Mouse (Mus musculus): ENCODE measurements at regions not wholly inside any gene's neighbourhood (a gene's known extent, or its start where the extent isn't known, plus 50 kb on each side); places are given as distances from the start of the nearest gene placed in this dataset.

DNA sequence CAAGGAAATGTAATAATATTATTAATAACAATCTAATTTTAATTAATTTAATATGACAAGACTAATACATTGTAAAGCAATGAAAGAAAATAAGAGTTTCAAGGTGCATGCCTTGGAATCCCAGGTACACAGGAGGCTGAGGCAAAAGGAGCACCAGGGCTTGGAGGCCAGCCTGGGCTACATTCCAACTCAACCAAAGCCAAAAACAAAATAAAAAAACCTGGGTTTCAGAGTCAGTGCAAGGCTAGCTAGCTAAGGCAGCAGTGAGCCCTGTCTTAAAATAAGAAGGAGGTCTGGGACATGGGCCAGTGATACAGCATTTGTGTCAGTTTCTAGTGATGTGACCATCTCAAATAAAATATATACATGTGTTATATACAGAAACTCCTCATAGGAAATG is 174.8 kb downstream of the Shq1 start:
- no peak for TF ChIP-seq CTCF (IDR thresholded peaks at IDR 0.05)
- no peak for ATAC-seq

DNA sequence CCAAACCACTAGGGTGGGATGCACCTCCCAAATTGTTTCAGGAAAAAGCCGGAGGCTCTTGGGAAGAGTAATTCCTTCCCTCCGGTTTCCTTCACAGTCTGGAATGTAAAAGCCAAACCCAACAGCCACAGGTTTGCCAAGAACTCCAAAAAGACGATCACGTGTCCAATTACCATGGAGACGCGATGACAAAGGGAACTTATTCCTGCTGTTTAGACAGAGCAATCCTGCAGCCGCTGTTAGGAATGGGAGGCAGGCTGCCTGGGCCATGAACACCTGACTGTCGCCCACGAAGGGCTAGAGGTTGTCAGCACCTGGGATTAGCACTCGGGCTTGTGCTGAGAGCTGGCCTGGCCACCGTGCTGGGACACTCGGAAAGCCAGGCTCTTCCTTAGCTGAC is 175.8 kb downstream of the Shq1 start:
- peak; percentile 22 for ATAC-seq
- TF ChIP-seq CTCF (IDR thresholded peaks at IDR 0.05): no peak
- POLR2A ChIA-PET: no interaction called here
- DNase-seq (ENCODE audit: low read depth, low spot score): no peak
- in situ Hi-C loops (cut with MboI; ENCODE audit: low pct_unique_long_range_greater_than_20kb): no loop called here
- CTCF ChIA-PET: no interaction called here
- H3K27me3 ChIP-seq: no peaks in the 10 kb centered on the region

More for the DNA sequence above, 174.8 kb downstream of the Shq1 start:
- ChIA-PET CTCF (interaction anchor here (0.9 kb wide), 1 partner anchor 386 kb away, joined by 3 read pairs; no protein-coding TSS in a partner anchor), POLR2A (no interaction called here)
- no peak for DNase-seq (ENCODE audit: low read depth, low spot score)
- no peaks in the 10 kb centered on the region for H3K27me3 ChIP-seq
- in situ Hi-C loops (cut with MboI; ENCODE audit: low pct_unique_long_range_greater_than_20kb): no loop called here

DNA sequence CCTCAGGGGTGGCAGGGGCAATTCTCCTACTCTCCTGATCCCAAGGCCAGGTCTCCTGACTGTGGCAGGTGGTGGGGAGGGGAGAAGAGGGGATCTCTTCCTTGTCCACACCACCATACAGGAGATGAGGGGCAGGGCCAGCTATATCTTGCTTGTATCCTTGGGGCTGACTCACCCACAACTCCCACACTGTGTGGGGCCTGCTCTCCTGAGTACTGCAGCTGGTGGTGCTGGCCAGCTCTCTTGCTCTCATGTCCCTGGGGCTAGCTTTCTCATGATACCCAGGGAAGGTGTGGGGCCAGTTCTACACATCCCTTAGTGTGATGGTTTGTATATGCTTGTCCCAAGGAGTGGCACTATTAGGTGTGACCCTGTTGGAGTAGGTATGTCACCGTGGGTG is 177.4 kb downstream of the Shq1 start:
- no peak for ATAC-seq
- CTCF ChIA-PET: interaction anchor here (1.4 kb wide), 1 partner anchor 10 kb away, joined by 3 read pairs; no protein-coding TSS in a partner anchor
- DNase-seq (ENCODE audit: low read depth, low spot score): no peak
- in situ Hi-C loops (cut with MboI; ENCODE audit: low pct_unique_long_range_greater_than_20kb): no loop called here
- no peaks in the 10 kb centered on the region for H3K27me3 ChIP-seq
- POLR2A ChIA-PET: no interaction called here
- TF ChIP-seq CTCF (IDR thresholded peaks at IDR 0.05): no peak

DNA sequence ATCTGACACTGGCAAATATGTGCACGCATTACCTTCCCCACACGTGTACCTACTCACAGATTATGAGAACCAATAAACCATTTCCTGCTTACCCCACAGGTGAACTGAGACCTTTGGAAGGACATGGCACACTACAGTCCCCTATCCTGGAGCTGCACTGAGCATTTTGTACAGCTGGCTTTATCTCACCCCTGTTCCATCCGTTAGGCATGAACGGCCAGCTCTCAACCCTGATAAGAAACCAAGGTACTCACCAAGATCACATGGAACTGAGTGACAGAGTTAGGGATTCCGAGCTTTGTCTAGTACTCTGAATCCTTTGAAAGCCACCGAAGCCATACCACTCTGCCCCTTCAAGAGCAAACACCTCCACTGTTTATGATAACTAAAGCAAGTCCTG is 179.1 kb downstream of the Shq1 start:
- H3K27me3 ChIP-seq: no peaks in the 10 kb centered on the region
- ChIA-PET POLR2A (no interaction called here), CTCF (no interaction called here)
- no peak for TF ChIP-seq CTCF (IDR thresholded peaks at IDR 0.05)
- in situ Hi-C loops (cut with MboI; ENCODE audit: low pct_unique_long_range_greater_than_20kb): no loop called here
- DNase-seq (ENCODE audit: low read depth, low spot score) (no peak), ATAC-seq (no peak)

DNA sequence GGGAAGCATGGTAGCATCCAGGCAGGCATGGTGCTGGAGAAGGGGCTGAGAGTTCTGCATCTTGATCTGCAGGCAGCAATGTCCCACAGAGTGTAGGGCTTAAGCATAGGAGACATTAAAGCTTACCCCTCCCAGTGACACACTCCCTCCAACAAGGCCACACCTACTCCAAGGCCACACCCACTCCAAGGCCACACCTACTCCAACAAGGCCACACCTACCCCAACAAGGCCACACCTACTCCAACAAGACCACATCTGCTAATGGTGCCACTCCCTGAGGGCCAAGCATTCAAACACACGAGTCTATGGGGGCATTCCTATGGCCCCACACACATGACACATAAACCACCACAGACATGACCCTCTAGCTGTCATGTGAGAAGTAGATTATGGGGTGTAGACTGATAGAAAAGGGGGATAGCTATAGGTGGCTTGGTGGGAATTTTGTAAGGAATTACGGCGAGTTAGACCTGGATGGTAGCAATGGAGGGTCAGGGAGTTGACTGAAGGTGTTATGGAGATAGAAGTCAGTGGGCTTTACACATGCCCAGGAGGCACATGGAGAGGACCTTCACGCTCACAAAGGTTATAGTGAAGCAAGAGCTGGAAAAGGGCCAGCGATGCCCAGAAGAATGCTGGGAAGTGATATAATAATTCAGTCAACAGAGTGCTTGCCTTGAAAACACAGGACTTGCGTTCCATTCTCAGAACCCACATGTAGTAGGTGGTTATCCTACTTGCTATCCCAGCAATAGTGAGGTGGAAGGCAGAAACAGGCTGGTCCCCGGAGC is 179.8 kb downstream of the Shq1 start:
- in situ Hi-C loops (cut with MboI; ENCODE audit: low pct_unique_long_range_greater_than_20kb): no loop called here
- no peak for TF ChIP-seq CTCF (IDR thresholded peaks at IDR 0.05)
- ATAC-seq (no peak), DNase-seq (ENCODE audit: low read depth, low spot score) (no peak)
- ChIA-PET POLR2A (no interaction called here), CTCF (no interaction called here)
- H3K27me3 ChIP-seq: no peaks in the 10 kb centered on the region

DNA sequence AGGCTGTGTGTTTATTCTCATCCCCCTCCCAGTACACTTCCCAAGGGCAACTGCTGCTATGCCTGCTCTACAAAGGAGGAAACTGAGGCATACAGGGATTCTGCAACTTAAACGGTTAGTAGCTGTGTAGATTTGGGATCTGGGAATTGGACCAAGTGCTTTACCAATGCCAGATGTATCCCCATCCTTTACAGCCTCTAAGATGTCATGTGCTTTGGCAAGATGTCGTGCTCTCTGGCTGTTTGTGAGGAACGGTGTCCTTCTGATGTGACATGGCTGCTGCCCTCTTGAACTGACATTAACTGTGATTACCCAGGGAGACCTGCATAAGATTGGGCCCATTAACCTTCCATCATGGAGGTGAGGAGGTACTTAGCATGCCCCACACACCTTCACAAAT is 187.1 kb downstream of the Shq1 start:
- POLR2A ChIA-PET: no interaction called here
- in situ Hi-C loops (cut with MboI; ENCODE audit: low pct_unique_long_range_greater_than_20kb): no loop called here
- DNase-seq (ENCODE audit: low read depth, low spot score) (no peak), ATAC-seq (no peak)
- CTCF ChIA-PET: no interaction called here
- H3K27me3 ChIP-seq: peaks cover 16% of the 10 kb centered on the region
- no peak for TF ChIP-seq CTCF (IDR thresholded peaks at IDR 0.05)

DNA sequence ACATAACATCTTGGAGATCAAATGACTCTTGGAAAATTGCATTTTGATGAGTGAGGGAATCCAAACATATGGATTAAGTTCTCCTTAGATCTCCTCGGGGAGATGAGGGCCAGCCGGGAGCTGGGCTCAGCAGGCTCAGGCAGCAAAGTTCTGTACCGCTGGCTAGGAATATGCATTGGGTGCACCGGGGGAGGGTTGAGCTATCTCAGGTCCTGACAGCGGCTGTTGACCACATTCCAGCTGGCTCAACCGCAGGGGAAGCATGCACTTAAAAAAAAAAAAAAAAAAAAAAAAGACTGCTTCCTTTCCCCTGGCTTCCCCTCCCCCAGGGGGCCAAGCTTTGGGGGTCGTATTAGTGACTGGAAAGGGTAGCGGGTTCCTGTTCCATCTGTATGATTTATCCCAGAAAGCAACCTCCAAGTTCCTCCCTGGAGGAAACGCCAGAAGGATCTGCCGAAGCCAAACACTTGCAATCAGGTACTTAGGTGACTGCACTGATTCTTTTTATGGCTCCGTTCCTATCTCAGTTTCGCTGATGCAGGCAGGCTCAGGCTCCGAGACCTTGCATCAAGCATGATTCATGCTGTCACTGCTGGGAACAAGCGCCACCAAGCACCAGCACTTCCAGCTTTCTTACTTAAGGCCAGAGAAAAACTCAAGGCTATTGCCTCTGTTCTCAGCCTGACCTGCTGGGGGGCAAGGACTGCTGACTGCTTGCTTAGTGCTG is 187.7 kb downstream of the Shq1 start:
- DNase-seq (ENCODE audit: low read depth, low spot score) (no peak), ATAC-seq (no peak)
- POLR2A ChIA-PET: no interaction called here
- in situ Hi-C loops (cut with MboI; ENCODE audit: low pct_unique_long_range_greater_than_20kb): no loop called here
- CTCF ChIA-PET: no interaction called here
- no peak for TF ChIP-seq CTCF (IDR thresholded peaks at IDR 0.05)
- peaks cover 16% of the 10 kb centered on the region for H3K27me3 ChIP-seq

DNA sequence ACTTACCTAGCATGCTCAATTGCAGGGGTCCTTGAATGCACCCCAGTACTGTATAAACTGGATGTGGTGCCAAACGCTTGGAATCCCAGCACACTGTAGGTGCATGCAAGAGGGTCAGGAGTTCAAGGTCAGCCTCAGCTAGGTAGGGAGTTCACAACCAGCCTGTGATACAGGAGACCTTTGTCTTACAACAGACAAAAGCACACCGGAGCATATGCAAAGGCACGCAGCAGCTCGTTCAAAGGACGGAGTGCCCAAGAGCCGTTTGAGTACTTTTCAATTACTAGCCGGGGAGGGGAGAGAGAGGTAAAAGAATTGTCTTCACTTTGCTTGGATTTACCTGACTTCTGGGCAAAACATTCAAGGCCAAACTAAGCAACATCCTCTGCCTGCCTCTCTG is 188.4 kb downstream of the Shq1 start:
- in situ Hi-C loops (cut with MboI; ENCODE audit: low pct_unique_long_range_greater_than_20kb): no loop called here
- DNase-seq (ENCODE audit: low read depth, low spot score) (no peak), ATAC-seq (no peak)
- H3K27me3 ChIP-seq: peaks cover 16% of the 10 kb centered on the region
- no peak for TF ChIP-seq CTCF (IDR thresholded peaks at IDR 0.05)
- ChIA-PET POLR2A (no interaction called here), CTCF (no interaction called here)

DNA sequence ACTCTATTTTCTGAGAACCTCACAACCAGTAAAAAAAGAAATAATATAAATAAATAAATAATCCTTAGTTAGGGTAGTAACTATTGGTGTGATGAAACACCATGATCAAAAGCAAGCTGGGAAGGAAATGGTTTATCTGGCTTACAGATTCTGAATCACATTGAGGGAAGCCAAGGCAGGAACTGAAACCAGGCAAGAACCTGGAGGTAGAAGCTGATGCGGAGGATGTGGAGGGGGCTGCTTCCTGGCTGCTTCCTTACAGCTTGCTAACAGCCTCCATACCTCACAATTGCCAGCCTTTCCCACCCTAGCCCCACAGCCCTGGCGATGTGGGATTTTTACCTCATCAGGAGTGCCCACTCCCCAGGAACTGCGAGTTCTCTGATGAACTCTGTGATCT is 190.4 kb downstream of the Shq1 start:
- ChIA-PET CTCF (no interaction called here), POLR2A (no interaction called here)
- DNase-seq (ENCODE audit: low read depth, low spot score) (no peak), ATAC-seq (no peak)
- no peak for TF ChIP-seq CTCF (IDR thresholded peaks at IDR 0.05)
- in situ Hi-C loops (cut with MboI; ENCODE audit: low pct_unique_long_range_greater_than_20kb): no loop called here
- peaks cover 18% of the 10 kb centered on the region for H3K27me3 ChIP-seq

DNA sequence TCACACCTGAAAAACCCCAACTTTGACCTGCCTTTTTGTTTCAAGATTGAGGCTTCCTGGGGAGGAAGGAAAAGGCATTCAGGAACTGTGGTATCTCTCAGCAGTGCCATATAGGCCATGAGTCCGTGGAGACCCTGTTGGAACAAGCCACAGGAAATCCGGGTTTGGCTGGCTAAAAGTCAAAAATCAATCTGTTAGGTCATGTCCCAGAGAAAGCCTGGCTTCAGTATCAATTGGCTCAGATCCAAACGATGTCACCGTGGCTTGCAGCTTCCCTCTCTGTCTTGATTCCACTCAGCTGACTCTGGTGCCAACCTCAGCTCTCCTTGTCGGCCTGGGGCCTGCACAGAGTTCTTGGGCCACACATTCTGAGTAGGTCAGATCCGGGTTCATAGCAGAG is 191.1 kb downstream of the Shq1 start:
- ATAC-seq (no peak), DNase-seq (ENCODE audit: low read depth, low spot score) (no peak)
- in situ Hi-C loops (cut with MboI; ENCODE audit: low pct_unique_long_range_greater_than_20kb): no loop called here
- H3K27me3 ChIP-seq: peaks cover 24% of the 10 kb centered on the region
- no peak for TF ChIP-seq CTCF (IDR thresholded peaks at IDR 0.05)
- CTCF ChIA-PET: no interaction called here
- POLR2A ChIA-PET: no interaction called here

DNA sequence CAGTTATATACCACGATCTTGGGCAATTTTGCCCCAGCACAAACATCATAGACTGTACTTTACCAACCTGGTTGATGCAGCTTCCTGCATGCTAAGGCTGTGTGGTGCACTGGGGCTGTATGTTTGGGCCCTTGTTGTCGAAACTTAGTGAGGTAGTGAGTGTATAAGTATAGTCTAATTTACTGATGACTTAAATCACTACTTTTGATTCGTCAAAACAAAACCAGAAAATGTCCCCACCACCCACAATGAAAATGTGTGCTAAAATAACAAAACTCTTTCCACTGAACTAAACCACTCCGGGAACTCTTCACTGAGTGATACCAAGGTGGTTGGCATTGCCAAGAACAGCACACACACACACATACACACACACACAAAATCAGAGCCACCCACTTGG is 191.5 kb downstream of the Shq1 start:
- no peak for DNase-seq (ENCODE audit: low read depth, low spot score)
- ATAC-seq: no peak
- ChIA-PET POLR2A (no interaction called here), CTCF (no interaction called here)
- in situ Hi-C loops (cut with MboI; ENCODE audit: low pct_unique_long_range_greater_than_20kb): no loop called here
- peaks cover 23% of the 10 kb centered on the region for H3K27me3 ChIP-seq
- TF ChIP-seq CTCF (IDR thresholded peaks at IDR 0.05): no peak
